Mouse (Mus musculus) urinary bladder, postnatal 25 days (tissue): ENCODE measurements around the gene Prkd1.
"Not testable (repeated sequence)": the region's sequence is repeated elsewhere in the genome, so short reads cannot be mapped to it uniquely, and the experiment has no call there.

ENCODE experiments used
- DNase-seq: peaks from one replicate; pipeline ENCODE4 v3.0.0; 2022; ENCODE audit warnings: low spot score

Prkd1 gene

GRCm38 (mm10) chr12:50648671-50649541 lies at the start of gene Prkd1:
Gene Prkd1 (minus strand): TSS chr12:50649098.
- peak; percentile 28 for DNase-seq

GRCm38 (mm10) chr12:50697492-50697891 lies 48.6 kb upstream of the Prkd1 start:
- DNase-seq: no peak

GRCm38 (mm10) chr12:50648176-50648670 lies 675 bp downstream of the Prkd1 start:
- DNase-seq: peak; percentile 3

GRCm38 (mm10) chr12:50646857-50647256 lies 2.0 kb downstream of the Prkd1 start:
- no peak for DNase-seq

GRCm38 (mm10) chr12:50642671-50643070 lies 6.2 kb downstream of the Prkd1 start:
- DNase-seq: no peak

GRCm38 (mm10) chr12:50640171-50640570 lies 8.7 kb downstream of the Prkd1 start:
- no peak for DNase-seq

- DNase-seq: no peak
Measured at GRCm38 (mm10) chr12:50634436-50634835, 14.5 kb downstream of the Prkd1 start.

- not testable (repeated sequence) for DNase-seq
Measured at GRCm38 (mm10) chr12:50626100-50626499, 22.8 kb downstream of the Prkd1 start.

GRCm38 (mm10) chr12:50624175-50624574 lies 24.7 kb downstream of the Prkd1 start:
- no peak for DNase-seq

GRCm38 (mm10) chr12:50615852-50616251 lies 33.0 kb downstream of the Prkd1 start:
- no peak for DNase-seq

GRCm38 (mm10) chr12:50614341-50614740 lies 34.6 kb downstream of the Prkd1 start:
- no peak for DNase-seq

- no peak for DNase-seq
Measured at GRCm38 (mm10) chr12:50606703-50607500, 42.0 kb downstream of the Prkd1 start.

- no peak for DNase-seq
Measured at GRCm38 (mm10) chr12:50599370-50599769, 49.5 kb downstream of the Prkd1 start.

- DNase-seq: no peak
Measured at GRCm38 (mm10) chr12:50598053-50598988, 50.6 kb downstream of the Prkd1 start.

GRCm38 (mm10) chr12:50597467-50597866 lies 51.4 kb downstream of the Prkd1 start:
- DNase-seq: no peak

- no peak for DNase-seq
Measured at GRCm38 (mm10) chr12:50595777-50596176, 53.1 kb downstream of the Prkd1 start.

- DNase-seq: no peak
Measured at GRCm38 (mm10) chr12:50594506-50594905, 54.4 kb downstream of the Prkd1 start.

- DNase-seq: no peak
Measured at GRCm38 (mm10) chr12:50593481-50593880, 55.4 kb downstream of the Prkd1 start.

- DNase-seq: no peak
Measured at GRCm38 (mm10) chr12:50588137-50588761, 60.6 kb downstream of the Prkd1 start.

- no peak for DNase-seq
Measured at GRCm38 (mm10) chr12:50565198-50565597, 83.7 kb downstream of the Prkd1 start.

- DNase-seq: no peak
Measured at GRCm38 (mm10) chr12:50560536-50560935, 88.4 kb downstream of the Prkd1 start.
